Mouse (Mus musculus) frontal cortex, postnatal 25 days (tissue): ENCODE data around the gene Car12.
"Not testable (repeated sequence)": the region's sequence is repeated elsewhere in the genome, so short reads cannot be mapped to it uniquely, and the experiment has no call there.

Experiments used
- DNase-seq, 2 experiments: peaks; one replicate each; pipeline ENCODE4 v3.0.0; 2022; ENCODE audit warnings: low spot score in 2 of 2

Car12 gene

GRCm38 (mm10) chr9:66770701-66771100 is 57.2 kb downstream of the Car12 start:
- no peak for DNase-seq

- not testable (repeated sequence) for DNase-seq
These were observed 71.1 kb downstream of the Car12 start for GRCm38 (mm10) chr9:66784552-66784951.

DNA sequence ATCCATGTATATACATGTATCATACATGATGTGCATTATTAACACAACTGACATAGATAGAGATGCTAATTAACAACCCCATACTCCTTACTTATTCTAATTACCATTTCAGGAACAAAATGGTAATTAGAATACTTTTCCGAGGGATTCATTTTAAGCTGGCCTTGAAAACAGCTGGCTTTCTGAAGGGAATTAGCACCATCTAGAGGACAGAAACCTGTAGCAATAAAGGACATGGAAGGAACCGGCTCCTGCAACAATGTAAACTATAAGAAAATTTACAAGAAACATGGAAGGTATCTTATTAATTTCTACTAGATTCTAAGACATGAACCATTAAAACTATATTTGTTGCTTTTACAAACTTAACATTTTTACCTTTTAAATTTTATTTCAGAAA is 74.3 kb downstream of the Car12 start:
- DNase-seq = no peak

- DNase-seq = peak in 1 of 2 experiments; percentile 82
These were observed 81.4 kb downstream of the Car12 start for GRCm38 (mm10) chr9:66794629-66795463.

GRCm38 (mm10) chr9:66795464-66796324 is 82.2 kb downstream of the Car12 start, which contains the start of gene Aph1b:
Aph1b (minus strand) TSS chr9:66795490.
- DNase-seq = peak; percentile 63 to 88

DNA sequence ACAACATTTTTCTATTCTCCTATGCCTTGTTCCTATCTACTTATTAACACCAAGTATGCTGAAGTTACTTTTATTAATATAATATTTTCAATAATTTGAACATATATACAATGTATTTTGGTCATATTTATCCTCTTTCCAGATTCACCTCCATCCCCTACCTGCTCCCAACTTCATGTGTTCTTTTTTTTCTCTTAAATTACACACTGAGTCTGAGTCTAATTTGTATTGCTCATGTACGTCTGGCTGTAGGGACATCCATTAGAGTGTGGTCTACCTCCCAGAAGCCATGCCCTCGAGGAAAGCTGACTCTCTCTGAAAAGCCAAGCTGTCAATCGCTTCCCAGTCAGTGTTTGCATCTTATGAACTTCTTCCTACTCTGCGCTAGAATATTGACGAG is 83.3 kb downstream of the Car12 start, which contains the start of gene Gm10647:
TSS of gene Gm10647 (plus strand) at position 301 of the 400 bp plus-strand sequence.
- no peak for DNase-seq

GRCm38 (mm10) chr9:66801947-66802346 is 88.5 kb downstream of the Car12 start:
- DNase-seq = no peak

GRCm38 (mm10) chr9:66805951-66806350 is 92.5 kb downstream of the Car12 start:
- DNase-seq = not testable (repeated sequence)

DNA sequence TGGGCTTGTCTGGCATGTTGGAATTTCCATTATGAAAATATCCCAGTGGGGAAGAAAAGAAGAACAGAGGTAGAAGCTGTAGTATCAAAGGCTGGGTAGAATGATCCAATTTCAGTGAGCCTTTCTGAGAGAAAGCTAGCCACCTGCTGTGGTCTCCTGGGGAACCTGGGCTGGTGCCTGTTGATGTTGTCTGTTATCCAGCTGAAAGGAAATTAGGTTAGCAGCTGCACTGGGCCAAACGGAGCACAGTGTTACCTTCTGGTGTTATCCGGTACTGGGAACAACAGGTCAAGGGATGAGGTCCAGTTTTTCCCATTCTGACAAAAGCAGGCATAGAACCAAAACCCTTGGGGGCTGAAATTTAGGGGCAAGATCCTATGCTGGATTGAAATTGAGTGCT is 99.9 kb downstream of the Car12 start:
- DNase-seq = no peak
